Mouse (Mus musculus) skeletal muscle tissue, adult 2 months (tissue): Measurements from ENCODE around the gene Htt.

Experiments
- DNase-seq: peaks from one replicate; pipeline ENCODE4 v3.0.0-alpha.2; 2012; ENCODE audit warnings: low read depth, low spot score

Htt gene

DNA sequence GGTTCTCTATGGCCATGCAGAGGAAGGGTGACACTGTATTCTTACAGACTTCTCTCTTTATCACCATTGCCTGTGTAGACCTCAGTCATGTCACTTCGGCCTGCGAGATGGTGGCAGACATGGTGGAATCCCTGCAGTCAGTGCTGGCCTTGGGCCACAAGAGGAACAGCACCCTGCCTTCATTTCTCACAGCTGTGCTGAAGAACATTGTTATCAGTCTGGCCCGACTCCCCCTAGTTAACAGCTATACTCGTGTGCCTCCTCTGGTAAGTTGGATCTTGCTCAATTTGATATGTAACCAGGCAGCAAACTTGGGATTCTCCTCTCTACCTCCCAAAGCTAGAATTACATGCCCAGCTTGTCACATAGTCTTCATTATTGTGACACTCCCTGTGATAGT, 127.7 kb downstream of the Htt start:
- no peak for DNase-seq

DNA sequence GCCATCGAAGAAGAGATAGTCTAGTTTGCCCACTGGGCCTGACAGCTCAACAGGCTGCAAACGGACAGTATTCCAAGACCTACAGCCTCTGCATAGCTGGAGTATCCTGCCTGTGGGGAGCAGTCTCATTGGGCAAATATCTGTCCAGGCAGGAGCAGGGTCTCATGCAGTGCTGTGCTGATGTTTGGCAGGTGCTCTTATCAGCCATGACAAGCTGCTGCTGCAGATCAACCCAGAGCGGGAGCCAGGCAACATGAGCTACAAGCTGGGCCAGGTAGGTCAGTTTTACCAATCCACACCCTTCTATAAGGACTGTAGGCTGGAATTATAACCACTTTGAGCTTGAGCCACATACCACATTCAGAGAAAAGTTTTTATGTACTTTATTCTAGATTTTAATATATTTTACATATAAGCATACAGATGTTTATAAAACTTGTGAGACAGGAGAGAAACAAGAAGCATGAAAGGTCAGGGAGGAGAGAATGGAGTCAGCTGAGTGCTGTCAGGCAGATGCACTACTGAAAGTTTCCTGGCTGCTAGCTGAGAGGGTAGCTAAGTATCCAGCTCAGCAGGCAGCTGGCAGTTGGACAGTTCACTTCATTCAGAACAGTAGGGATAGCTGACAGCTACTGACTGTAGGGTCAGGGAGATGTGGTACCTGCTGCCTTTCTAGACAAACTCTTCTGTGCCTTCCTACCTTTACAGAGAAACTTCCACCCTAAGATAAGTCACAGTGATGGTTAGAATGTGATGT, 135.3 kb downstream of the Htt start:
- DNase-seq, result no peak

DNA sequence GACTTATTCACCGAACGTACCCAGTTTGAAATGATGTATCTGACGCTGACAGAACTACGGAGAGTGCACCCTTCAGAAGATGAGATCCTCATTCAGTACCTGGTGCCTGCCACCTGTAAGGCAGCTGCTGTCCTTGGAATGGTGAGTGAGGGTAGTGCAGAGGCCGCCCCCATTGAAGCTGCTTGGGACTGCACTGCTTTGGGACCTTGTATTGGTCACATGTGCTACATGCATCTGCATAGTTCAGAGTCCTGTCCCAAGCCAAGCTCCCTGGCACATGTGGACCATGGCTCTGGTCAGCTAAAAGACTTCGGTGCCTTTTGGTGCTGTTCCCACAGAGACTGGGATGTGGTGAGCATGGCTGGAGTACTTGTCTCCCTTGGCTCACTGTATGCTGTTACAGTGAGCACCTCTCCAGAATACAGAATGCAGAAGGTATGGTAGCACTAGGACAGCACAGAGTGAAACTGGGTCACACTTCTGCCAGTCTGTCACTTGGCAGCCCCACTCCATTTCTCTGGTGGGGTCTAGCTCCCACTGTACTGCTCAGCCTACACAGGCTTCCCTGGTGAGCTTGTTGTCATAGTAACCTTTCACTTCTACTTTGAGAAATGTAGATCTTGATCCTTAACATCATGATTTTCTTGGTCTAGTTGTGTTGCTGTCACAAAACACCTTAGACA, 138.4 kb downstream of the Htt start:
- no peak for DNase-seq

DNA sequence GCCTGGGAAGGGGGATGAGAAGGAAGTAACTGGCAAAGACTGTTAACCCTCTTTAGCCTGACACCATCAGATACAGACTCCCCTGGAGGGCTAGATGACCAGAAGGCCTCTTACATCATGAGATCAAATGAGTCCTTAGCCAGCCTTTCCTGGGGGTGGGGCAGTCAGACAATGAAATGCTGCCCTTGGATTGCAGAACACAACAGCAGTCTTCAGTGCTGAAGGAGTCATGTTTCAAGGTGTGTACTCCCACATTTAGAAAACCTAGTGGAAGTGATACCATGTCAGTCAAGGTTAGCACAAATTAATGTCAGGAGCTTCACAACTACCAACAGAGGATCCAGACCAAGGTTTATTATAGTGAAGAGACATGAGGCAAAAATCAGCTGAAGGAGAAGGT, 140.8 kb downstream of the Htt start:
- no peak for DNase-seq

DNA sequence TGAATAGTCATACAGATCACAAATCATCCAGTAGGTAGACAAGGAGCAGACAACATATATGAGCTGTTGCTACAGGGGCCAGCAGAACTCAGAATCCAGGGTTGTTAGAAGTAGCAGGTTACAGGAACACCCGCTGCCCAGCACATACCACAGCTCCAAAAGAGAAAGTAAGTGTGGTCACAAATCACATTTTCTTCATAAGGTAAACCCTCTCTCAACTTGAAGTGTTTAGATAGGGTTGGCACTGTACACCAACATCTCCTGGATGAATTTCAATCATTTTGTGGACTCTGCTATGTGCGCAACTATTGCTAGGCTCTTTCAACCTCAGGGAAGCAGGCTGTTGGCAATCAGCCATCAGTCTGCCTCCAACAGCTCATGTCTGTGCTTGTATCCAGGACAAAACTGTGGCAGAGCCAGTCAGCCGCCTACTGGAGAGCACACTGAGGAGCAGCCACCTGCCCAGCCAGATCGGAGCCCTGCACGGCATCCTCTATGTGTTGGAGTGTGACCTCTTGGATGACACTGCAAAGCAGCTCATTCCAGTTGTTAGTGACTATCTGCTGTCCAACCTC, 141.4 kb downstream of the Htt start:
- DNase-seq, result no peak

DNA sequence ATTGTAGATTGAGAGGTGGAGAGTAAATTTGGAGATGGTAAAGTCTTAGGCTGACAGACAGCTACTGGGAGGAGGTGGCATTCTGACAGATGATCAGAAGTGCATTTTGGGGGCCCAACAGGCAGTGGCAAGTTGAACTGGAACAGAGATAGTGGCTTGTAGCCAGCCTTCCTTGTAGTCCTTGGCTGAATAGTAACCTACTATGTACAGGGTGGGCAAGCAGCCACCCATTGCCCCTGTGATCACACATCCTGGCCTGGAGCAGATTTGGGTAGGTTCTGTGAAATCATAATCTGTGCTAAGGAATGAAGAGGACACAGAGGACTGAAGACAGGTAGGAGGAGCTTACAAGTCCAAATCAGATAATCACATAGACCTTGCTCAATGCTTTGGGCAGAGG, 142.9 kb downstream of the Htt start:
- DNase-seq, result no peak

DNA sequence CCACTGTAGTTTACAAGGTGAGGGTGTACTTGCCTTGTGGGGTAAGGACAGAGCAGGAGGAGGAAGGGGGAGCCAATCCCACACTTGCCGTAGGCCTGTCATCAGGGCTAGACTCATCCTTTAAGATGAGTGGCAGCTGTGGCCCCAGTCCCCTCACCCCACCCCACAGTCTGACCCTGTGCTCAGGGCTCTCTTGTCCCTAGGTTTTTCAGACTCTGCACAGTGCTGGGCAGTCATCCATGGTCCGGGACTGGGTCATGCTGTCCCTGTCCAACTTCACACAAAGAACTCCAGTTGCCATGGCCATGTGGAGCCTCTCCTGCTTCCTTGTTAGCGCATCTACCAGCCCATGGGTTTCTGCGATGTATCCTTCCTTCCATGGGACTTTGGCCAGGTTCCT, 145.7 kb downstream of the Htt start:
- DNase-seq, result no peak

DNA sequence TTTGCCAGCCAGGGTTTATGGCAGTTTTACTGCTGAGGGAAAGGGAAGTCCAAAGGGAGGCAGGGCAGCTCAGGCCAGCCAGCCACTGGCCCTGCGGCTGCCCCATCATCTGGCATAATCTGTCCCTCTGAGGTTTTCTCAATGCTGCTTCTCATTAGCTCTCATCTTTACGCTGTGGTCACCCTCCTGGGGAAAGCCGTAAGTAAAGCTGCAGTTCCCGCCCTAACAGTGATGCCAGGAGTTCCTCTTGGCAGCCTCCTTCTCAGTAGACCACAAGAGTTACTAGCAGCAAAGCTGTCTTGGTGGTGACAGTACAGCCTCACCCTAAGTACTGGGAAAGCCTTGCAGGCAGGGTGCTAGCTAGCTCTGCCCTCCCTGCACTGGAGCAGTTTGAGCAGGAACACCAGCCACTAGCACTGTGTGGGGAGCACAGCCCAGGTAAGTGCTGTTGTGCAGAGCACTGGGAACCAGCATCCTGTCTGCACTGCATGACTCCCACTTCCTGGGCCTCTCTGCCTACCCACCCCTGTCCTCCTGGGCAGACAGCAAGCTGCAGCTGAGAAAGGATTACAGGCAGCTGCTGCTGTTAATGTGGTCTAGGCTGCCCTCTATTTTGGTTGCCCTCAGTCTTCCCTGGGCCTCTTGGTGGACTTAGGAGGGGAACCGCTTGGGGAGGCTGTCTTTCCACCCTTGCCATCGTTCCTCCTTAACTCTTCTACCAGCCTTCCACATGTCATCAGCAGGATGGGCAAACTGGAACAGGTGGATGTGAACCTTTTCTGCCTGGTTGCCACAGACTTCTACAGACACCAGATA, 146.6 kb downstream of the Htt start, which contains the start of gene Msantd1:
Gene Msantd1 (plus strand): TSS at position 103 of the 816 bp plus-strand sequence.
- no peak for DNase-seq

DNA sequence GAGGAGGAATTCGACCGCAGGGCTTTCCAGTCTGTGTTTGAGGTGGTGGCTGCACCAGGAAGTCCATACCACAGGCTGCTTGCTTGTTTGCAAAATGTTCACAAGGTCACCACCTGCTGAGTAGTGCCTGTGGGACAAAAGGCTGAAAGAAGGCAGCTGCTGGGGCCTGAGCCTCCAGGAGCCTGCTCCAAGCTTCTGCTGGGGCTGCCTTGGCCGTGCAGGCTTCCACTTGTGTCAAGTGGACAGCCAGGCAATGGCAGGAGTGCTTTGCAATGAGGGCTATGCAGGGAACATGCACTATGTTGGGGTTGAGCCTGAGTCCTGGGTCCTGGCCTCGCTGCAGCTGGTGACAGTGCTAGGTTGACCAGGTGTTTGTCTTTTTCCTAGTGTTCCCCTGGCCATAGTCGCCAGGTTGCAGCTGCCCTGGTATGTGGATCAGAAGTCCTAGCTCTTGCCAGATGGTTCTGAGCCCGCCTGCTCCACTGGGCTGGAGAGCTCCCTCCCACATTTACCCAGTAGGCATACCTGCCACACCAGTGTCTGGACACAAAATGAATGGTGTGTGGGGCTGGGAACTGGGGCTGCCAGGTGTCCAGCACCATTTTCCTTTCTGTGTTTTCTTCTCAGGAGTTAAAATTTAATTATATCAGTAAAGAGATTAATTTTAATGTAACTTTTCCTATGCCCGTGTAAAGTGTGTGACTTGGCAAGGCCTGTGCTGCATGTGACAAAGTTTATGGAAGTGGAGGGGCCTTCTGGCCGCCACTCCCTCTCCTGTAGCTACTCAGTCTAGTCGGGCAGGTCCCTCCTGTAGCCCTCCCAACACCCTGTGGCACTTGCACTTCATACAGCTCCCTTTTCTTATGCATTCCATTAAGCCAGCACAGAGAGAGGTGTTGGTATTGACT, 147.4 kb downstream of the Htt start:
- DNase-seq, result no peak

DNA sequence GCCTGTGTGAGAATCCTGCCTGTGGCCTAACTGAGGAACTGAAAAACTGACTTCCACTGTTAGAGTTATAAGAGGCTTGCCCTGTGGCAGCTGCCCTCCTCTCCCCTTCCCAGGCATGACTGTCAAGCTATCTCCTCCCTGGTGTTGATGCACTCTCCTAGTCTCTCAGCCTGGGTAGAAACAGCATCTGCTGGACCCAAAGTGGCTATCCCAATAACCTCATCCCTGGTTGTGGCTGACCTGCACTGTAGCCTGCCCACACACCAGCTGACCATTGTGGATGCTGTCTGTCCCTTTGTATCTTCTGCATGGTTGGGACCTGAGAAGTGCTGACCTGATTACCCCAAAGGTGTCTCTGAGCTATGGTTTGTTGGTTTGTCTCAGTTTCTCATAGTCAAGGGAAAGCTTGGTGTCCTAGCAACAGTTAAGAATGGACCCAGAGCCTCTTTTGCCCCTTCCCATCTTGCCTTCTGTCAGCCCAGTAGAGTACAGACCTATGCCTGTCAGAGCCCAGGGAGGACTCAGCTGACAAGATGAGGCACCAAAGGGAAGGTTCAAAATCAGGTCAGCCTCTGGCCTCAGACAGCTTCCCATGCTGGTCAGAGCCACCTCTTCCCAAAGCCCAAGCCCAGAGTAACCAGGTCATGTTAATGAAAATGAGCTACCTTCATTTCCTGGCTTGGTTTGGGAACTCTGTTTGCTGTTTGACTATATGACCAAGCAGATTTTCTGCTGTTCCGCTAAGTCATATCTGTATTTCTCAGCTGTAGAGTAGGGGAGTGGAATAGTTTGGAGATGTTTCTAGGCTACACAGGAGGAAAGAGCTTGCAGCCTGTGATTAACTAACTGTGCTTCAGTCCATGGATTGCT, 148.3 kb downstream of the Htt start:
- no peak for DNase-seq

DNA sequence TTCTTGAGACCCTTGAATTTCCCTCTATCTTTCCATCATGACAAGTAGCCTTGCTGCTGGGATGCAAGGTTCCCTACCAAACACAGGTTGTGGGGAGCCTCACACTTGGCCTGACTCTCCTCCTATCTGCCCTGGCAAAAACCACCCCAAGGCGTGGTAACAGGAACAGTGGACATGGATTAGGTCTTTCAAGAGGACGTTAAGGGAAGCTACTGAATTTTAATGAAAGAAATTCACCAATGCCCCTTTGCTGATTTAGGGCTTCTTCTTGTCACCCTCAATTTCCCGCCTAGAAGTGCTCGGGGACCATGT, 148.9 kb downstream of the Htt start:
- DNase-seq, result no peak

DNA sequence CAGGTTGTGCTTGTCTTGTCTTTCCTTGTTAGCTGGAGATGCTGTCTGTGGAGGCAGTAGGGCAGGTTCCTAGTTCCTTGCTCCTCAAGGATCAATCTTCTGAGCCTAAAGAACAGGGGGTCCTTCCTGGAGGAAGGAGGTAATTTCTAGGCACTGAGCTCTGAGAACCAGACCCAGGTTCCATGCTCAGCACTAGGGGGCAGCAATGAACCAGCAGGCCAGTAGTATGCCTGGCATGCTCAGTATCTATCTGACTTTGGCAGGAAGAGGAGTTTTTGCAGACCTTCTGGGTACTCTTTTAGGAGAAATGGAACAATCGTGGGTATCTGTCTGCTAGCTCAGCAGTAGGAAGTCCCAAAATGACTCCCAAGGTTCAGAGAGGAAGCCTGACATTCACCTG, 154.3 kb downstream of the Htt start:
- DNase-seq, result peak; percentile 41

DNA sequence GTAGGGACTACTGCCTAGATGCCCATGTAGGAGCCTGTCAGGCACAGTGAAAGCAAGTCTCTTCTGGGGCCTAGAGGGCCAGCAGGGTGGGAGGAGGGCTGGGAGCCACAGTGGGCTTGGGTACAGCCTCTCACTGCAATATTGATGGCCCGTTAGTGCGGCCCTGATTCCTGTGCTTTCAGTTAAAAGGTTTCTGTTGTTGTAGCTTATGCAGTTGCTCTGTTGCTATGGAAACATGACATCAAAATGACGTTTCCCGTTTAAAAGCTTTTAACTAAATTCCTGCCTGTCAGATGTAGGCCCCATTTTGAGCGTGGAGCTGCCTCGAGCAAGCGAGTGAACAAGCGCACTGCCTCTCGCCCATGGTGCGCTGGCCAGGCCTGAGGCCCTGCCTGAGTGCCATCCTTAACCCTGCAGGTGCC, 155.7 kb downstream of the Htt start:
- no peak for DNase-seq

DNA sequence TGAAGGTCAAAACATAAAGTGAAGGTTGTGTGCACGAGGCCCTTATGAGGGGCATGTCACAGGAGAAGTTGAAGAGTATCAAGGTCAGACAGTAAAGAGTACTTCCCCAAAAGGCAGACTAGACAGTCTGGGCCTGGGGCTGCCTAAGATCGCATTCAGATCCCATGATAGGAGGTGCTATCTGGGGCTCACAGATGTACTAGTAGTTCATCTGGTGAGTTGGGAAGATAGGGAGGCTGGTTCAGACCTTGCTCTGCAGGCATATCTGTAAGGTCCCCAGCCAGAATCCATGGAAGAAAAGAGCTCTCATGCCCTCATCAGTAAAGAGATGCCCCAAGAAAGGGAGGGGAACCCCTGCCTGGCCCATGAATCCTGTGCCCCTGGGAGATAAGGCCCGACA, 157.2 kb downstream of the Htt start:
- no peak for DNase-seq

DNA sequence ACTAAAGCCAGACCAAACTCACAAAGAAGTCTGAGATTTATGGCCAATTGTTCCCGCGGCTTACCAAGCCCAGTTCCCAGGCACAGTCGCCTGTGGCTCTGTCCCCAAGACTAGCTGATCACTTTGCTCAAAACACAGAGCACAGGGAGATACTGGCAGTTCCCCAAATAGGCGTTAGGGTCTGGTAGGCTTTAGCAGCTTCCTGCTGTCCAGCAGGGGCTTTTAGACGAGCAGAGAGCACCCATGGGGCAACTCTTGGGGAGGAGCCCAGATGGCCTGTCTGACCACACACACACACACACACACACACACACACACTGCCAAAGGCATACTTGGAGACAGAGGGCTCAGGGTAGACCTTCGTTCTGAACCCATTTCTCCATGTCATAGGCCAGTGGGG, 161.0 kb downstream of the Htt start:
- no peak for DNase-seq

DNA sequence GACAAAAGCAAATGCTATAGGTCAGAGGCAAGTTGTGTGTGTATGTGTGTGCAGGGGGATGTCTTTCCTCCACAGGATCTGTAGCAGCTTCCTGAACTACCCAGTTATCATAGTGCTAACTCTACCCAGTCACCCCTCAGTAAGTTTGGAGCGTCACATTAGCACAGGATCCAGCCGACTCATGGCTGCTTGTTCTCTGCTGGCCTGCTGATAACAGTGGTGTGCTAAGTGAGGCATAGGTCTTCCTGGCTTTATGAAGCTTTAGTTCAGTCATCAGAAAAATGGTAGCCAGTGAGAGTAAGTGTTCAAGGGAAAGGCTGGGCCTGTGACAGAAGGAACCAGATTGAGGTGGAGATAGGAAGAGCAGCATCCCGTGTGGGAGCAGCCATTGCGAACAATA, 162.4 kb downstream of the Htt start:
- DNase-seq, result no peak

DNA sequence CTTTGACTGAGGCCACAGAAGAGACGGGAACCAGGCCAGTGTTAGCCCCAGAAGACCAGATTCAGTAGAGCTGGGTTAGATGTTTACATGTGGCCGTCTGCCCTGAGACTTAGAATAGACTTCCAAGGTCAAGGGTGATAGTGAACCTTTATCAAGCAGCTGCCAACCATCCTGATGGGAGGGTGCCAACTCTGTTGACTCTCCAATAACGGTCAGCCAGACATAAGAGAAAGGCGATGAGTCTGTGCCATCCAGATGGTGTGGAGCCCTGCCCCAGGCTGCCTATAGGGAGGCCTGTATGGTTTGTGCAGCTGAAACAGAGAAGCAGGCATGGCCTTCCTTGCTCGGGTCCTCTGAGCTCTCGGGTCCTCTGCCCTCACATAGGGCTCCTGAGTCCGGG, 163.0 kb downstream of the Htt start:
- peak; percentile 34 for DNase-seq

DNA sequence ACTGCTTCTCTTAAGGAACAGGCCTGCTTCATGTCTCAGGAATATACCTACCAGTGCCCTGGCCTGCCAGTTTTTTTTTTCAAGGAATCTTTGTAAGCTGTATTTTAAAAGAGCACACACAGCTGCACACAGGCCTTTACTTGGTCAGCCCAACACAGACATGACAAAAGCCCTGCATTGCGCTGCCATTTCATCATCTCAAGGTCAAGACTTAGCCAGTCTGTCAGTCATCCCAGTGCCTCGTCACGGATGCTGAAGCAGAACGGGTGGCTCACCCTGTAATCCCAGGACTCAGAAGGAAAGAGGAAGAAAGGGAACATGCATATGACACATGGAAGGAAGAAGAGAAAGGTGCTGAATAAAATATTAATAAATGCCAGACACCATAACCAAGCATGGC, 166.1 kb downstream of the Htt start:
- DNase-seq, result no peak

DNA sequence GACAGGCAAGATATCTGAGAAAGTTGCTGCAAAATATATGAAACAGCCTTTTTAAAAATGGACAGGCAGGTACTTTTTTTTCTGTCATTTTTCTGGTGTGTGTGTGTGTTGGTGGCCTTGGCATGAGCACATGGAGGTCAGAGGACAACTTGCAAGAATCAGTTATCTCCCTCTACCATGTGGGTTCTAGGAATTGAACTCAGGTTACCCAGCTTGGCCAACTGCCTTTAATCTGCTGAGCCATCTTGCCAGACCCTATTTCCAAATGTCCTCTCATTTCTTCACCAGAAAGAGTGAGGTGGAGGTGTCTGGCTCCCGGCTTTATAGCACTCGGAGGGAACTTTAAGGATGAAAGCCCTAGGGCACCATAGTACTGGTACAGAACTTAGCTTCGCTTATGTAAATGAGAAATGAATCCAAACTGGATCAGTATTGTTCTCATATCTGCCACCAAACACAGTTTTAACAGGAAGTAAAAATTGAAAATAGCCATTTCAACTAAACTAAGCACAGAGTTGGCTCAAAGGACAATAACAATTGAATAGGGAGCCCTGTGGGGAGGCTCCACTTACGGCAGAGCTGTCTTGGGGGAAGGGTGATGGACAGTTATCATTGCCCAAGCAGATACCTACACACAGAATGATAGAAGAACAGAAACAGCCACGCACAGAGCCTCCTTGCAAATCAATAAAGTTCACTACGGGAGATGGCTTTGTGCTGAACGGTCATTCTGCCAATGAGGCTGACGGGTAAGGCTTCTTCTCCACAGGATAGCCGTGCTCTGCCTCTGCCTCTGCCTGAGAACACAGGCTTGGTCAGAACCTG, 168.8 kb downstream of the Htt start:
- no peak for DNase-seq
